Mouse (Mus musculus) cerebellum, adult 2 months (tissue): ENCODE results near the gene Cryga. TPM values are rescaled to one million over a fixed set of nuclear protein-coding genes. Genes with fewer than 3 reads are reported as not detected.

Source experiments
- DNase-seq, 2 experiments: peaks; one replicate each; pipeline ENCODE4 v3.0.0; 2021
- H3K27ac ChIP-seq: fragments of 200-500 bp; 2 replicates; pipeline ENCODE4 v1.5.1; 2012; ENCODE audit warnings: low read length, control low read depth, inconsistent platforms; ENCODE audit not compliant: insufficient read depth
- H3K27me3 ChIP-seq: fragments of 200-500 bp; 2 replicates; pipeline ENCODE4 v1.6.1; 2012; ENCODE audit warnings: inconsistent platforms, mild to moderate bottlenecking, low read length, moderate library complexity; ENCODE audit not compliant: control insufficient read depth, insufficient read depth
- H3K4me1 ChIP-seq: fragments of 200-500 bp; 2 replicates; pipeline ENCODE4 v1.6.1; 2011; ENCODE audit warnings: low read length; ENCODE audit not compliant: control insufficient read depth, insufficient read depth
- H3K4me3 ChIP-seq: fragments of 200-500 bp; replicated peaks from 2 replicates; pipeline ENCODE3; 2011; ENCODE audit warnings: mild to moderate bottlenecking, low read depth, low read length, control low read depth; ENCODE audit not compliant: insufficient read depth
- CTCF ChIP-seq: fragments of 200-500 bp; IDR thresholded peaks from 2 replicates; pipeline ENCODE4 v1.5.1; 2011; ENCODE audit warnings: low read depth, mild to moderate bottlenecking, control low read depth, low read length, moderate library complexity, borderline replicate concordance; ENCODE audit not compliant: insufficient read depth
- POLR2A ChIP-seq: fragments of 200-500 bp; IDR thresholded peaks from 2 replicates; pipeline ENCODE4 v1.6.1; 2011; ENCODE audit warnings: low read length, control low read depth, borderline replicate concordance; ENCODE audit not compliant: insufficient read depth
- WGBS: fragments of 180-500 bp; shearing (Covaris S2); methylation state at CpG from one replicate; pipeline ENCODE4 v1.1.7; 2018; 5-methylcytosine and 5-hydroxymethylcytosine counted together
- polyA plus RNA-seq: library from polyadenylated mRNA; depleted of rRNA; stranded (reverse); fragments of >200 nt; gene quantifications from 2 replicates; pipeline ENCODE4 v1.2.3, GENCODE M21; 2012

Cryga gene
- polyA plus RNA-seq, 1 experiment: 0.57 TPM

DNA sequence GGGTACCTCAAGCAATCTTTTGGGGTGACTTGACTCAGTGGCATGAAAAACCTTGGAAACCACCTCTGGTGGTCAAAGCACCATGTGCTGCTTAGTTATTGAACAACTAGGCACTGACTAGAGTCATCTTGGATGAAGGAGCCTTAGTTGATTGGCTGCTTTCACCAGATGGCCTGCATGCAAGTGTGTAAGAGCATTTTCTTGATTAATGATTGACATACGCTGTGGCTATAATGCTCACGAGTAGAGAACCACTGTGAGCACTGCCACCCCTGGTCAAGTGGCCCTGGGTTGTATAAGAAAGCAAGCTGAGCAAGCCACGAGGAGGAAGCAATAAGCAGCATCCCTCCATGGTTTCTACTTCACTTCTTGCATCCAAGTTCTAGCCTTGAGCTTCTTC is 27.1 kb upstream of the Cryga start:
- no peaks in the 10 kb centered on the region for H3K4me1 ChIP-seq
- H3K4me3 ChIP-seq: no peak overlapping the region
- no peak overlapping the region for H3K27ac ChIP-seq
- 77% methylated on average over 3 of the region's 3 CpGs for WGBS
- no peak for TF ChIP-seq CTCF
- TF ChIP-seq POLR2A: no peak
- no peaks in the 10 kb centered on the region for H3K27me3 ChIP-seq
- no peak for DNase-seq

GRCm38 (mm10) chr1:65129634-65130180 is 26.5 kb upstream of the Cryga start:
- no peak overlapping the region for H3K4me3 ChIP-seq
- WGBS: 67% methylated on average over 3 of the region's 3 CpGs
- DNase-seq: no peak
- TF ChIP-seq POLR2A (no peak), CTCF (no peak)
- H3K27ac ChIP-seq: no peak overlapping the region
- H3K4me1 ChIP-seq: no peaks in the 10 kb centered on the region
- no peaks in the 10 kb centered on the region for H3K27me3 ChIP-seq

DNA sequence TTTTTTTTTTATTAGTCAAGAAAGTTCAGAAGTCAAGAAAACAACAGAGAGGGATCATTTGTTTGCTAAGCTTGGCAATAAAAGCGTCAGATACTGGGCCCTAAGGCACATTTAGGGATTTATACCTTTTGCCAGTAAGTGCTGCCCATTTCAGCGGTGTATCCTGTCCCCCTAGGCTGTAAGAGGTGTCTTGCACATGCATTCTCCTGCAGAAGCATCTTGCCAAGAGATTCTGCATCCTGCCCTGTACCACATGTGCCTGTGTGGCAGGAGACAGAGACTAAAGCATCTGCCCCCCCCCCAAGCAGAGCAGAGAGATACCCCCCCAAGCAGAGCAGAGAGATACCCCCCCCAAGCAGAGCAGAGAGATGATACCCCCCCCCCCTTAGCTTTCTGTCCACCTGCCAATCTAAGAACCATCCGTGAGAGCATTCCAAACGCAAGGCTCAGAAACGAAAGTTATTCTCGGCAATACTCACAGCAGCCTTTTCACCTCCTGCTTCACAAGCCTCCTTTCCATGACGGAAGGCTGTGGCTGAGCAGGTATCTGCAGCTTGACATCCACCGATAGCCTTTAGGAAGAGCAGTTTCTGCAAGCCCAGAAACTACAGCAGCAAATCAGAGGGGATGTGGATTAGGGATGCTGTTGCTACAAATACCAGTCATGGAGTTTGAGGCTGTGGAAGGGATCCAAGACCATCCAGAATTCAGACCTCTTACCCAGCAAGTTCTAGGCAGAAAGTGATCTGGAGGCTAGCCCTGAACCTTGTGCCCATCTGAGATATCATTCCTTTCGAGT is 19.6 kb upstream of the Cryga start, which contains the start of gene D630023F18Rik:
TSS of gene D630023F18Rik (minus strand) at position 641 of the 799 bp plus-strand sequence.
- no peak for TF ChIP-seq CTCF
- TF ChIP-seq POLR2A: no peak
- H3K4me3 ChIP-seq: peak within 1 kb of the TSS; percentile 77
- H3K4me1 ChIP-seq: no peaks in the 10 kb centered on the region
- H3K27ac ChIP-seq: no peak within 1 kb of the TSS
- H3K27me3 ChIP-seq: no peaks in the 10 kb centered on the region
- 11% methylated on average over 9 of the region's 9 CpGs for WGBS
- DNase-seq: peak in 1 of 2 experiments; percentile 7

DNA sequence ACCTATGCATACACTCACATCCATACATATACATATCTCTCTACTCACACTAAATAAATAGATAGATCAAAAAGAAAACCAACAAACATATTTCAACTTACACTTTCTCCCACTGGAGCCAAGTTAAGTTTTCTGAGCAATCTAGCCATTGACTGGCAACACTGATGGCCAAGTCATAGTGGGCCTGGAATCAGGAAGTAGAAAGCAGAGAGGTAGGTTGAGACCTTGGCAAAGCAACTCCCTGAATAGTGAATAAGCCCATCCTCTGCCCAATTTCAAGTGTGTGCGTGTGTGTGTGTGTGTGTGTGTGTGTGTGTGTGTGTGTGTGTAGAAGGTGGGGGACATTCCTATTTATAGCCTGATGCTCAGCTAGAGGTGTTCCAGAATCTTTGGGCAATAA is 16.3 kb upstream of the Cryga start, which contains the start of gene Gm28845:
TSS of gene Gm28845 (minus strand) at position 121 of the 400 bp plus-strand sequence.
- no peak within 1 kb of the TSS for H3K4me3 ChIP-seq
- H3K27me3 ChIP-seq: no peaks in the 10 kb centered on the region
- DNase-seq: no peak
- 81% methylated on average over 1 of the region's 1 CpGs for WGBS
- H3K27ac ChIP-seq: no peak within 1 kb of the TSS
- TF ChIP-seq POLR2A (no peak), CTCF (no peak)
- H3K4me1 ChIP-seq: no peaks in the 10 kb centered on the region

DNA sequence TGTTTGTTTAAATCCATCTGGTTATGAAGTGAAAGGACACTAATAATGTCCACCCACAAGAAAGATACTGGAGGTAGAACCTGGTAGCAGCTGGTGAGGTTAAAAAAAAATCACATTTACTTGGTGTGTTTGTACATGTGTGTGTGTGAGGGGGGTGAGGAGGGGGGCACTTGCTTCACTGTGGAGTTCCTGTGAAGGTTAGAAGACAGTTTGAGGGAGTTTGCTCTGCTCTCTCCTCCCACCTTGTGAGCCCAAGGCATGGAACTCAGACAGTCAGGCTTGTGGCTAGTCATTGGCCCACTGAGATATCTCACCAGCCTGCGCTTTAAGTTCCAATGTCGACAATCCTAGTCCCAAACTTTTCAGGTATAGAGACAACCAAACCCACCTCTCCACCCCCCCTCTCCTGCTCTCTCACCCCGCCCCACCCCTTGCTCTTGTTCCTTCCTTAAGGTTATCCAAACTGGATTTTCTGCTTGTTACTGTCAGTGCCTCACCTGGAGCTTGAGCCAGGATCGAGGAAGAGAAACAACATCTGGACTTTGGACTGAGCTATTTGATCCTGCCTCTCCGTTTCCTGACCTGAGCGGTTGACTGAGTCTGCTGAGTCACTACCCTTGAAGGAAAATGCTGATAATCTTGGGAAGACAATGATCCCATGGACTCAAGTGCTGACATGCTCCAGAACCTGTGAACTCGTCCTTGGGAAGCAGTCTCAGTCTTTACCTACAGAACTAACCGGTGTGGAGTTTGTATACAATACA is 15.2 kb upstream of the Cryga start:
- Histone ChIP-seq H3K27me3 (no peaks in the 10 kb centered on the region), H3K4me3 (no peak overlapping the region), H3K27ac (no peak overlapping the region), H3K4me1 (no peaks in the 10 kb centered on the region)
- 80% methylated on average over 8 of the region's 8 CpGs for WGBS
- TF ChIP-seq CTCF: no peak
- TF ChIP-seq POLR2A: no peak
- no peak for DNase-seq

- DNase-seq: no peak
- TF ChIP-seq POLR2A (no peak), CTCF (no peak)
- H3K27me3 ChIP-seq: no peaks in the 10 kb centered on the region
- H3K4me3 ChIP-seq: no peak overlapping the region
- H3K27ac ChIP-seq: no peak overlapping the region
- 96% methylated on average over 5 of the region's 5 CpGs for WGBS
- H3K4me1 ChIP-seq: no peaks in the 10 kb centered on the region
Measured at GRCm38 (mm10) chr1:65113536-65114172, 10.5 kb upstream of the Cryga start.

DNA sequence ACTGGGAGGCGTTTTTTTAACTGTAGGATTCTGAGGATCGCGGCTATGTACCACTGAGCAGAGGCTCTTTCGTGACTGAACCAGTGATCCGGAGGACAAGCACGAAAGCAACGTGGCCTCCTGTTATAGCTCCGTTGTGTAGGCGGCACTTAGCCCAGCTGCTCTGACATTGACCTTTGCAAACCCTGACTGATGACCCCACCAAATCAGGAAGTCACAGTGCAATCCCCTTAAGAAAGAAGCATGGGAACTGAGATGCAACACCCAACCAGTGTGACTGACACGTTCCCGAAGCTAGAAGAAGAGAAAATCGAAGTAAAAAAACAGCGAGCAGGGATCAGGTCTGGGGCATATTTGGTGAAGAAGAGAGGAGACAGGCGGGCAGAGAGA is 9.6 kb upstream of the Cryga start:
- TF ChIP-seq CTCF: no peak
- no peak for TF ChIP-seq POLR2A
- no peak for DNase-seq
- H3K4me1 ChIP-seq: no peaks in the 10 kb centered on the region
- no peak overlapping the region for H3K27ac ChIP-seq
- WGBS: 43% methylated on average over 14 of the region's 14 CpGs
- H3K4me3 ChIP-seq: no peak overlapping the region
- no peaks in the 10 kb centered on the region for H3K27me3 ChIP-seq
